Mouse (Mus musculus): Measurements from ENCODE around the gene Erp29. TPM values are rescaled to one million over a fixed set of nuclear protein-coding genes. Genes with fewer than 3 reads are reported as not detected.
"Not testable (repeated sequence)": the region's sequence is repeated elsewhere in the genome, so short reads cannot be mapped to it uniquely, and the experiment has no call there.

Gene Erp29
- polyA plus RNA-seq (2012; ENCODE audit: insufficient read depth, insufficient read length, missing spikeins): 37.8 and 38.4 TPM in 2 replicates

DNA sequence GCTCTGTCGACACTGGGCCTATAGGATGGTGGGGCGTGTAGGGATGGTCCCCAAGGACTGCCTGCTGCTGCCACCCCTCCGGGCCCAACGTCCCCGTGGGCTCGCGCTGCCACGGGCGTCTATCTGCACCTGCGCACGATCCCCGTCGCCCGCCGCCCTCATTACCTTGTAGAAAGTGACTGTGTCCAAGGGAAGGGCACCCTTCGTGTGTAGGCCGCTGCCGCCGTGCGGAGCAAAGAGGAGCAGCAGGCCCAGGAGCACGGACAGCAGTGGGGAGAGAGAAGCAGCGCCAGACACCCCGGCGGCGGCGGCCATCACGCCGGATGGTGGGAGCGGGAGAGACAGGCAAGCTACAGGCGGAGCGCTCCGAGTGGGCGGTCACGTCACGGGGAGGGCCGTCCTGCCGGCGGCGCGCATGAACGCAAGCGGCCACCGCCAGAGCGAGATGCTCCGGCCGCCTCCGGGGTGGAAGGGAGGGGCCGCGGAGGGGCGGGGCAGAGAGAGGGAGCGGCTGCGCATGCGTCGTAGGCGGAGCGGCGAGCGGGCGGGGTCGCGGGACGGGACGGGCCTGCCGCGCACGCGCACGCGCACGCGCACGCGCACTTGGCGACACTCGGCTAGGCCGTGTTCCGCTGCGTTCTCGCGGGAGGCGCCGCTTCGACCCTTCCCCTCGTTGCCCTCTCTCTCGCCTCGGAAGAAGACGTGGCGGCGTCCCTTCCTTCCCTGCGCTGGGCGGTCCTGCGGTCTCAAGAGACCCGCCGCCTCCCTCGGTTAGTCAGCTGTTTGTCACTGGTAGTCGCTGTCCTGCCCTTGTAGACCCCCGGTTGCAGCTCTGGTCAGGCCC lies at the start of gene Erp29:
TSS of gene Erp29 (minus strand) at position 481 of the 844 bp plus-strand sequence.
- Histone ChIP-seq H3K4me3 (ENCODE audit: insufficient read depth, low read depth, low read length) (peak within 1 kb of the TSS; percentile 85), H3K4me1 (ENCODE audit: control insufficient read depth, insufficient read depth, insufficient read length, low read length) (peaks cover 10% of the 10 kb centered on the region), H3K27ac (replicated peaks; ENCODE audit: low read depth, low read length) (peak within 1 kb of the TSS; percentile 99)

- not testable (repeated sequence) for H3K4me3 ChIP-seq (ENCODE audit: insufficient read depth, low read depth, low read length); H3K27ac ChIP-seq (replicated peaks; ENCODE audit: low read depth, low read length); H3K4me1 ChIP-seq (ENCODE audit: control insufficient read depth, insufficient read depth, insufficient read length, low read length)
Observed at GRCm38 (mm10) chr5:121501424-121501996, 49.2 kb upstream of the Erp29 start.

DNA sequence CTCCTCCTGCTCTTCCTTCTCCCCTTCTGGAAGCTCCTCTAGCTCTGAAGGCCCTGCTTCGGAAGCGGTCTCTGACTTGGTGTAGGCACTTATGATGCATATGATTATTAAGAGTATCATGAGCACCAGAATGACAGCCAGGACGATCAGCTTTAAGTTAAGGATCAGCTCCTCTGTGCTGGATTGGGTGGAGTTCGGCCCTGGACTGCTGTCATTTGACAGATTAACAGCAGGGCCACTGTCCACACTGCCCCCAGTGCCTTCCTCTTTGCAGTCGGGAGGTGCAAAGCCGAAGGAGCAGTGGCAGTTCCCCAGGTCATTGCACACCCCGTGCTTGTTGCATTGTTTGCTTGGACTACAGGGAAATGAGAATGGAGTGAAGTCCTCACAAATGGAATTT lies 48.4 kb upstream of the Erp29 start:
- no peak overlapping the region for H3K4me3 ChIP-seq (ENCODE audit: insufficient read depth, low read depth, low read length)
- no peak overlapping the region for H3K27ac ChIP-seq (replicated peaks; ENCODE audit: low read depth, low read length)
- H3K4me1 ChIP-seq (ENCODE audit: control insufficient read depth, insufficient read depth, insufficient read length, low read length): no peaks in the 10 kb centered on the region

GRCm38 (mm10) chr5:121493305-121493704 lies 41.0 kb upstream of the Erp29 start:
- Histone ChIP-seq H3K4me3 (ENCODE audit: insufficient read depth, low read depth, low read length) (no peak overlapping the region), H3K27ac (replicated peaks; ENCODE audit: low read depth, low read length) (no peak overlapping the region), H3K4me1 (ENCODE audit: control insufficient read depth, insufficient read depth, insufficient read length, low read length) (no peaks in the 10 kb centered on the region)

DNA sequence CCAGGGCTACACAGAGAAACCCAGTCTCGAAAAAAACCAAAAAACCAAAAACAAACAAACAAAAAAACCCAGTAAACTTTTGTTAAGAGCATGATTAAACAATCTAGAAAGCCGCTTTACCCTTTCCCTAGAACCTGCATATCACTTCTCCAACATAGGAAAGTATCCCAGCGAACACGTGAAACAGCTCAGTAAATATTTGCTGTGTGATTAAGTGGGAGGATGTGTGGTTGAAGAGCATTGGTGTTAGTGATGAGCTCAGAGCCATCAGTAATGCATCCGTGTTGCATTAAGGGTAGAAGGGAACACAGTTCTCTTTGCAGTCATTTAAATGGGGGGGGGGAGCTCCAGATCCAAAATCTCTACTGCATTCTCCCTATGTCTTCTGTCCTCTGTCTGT lies 32.5 kb upstream of the Erp29 start:
- Histone ChIP-seq H3K27ac (replicated peaks; ENCODE audit: low read depth, low read length) (no peak overlapping the region), H3K4me3 (ENCODE audit: insufficient read depth, low read depth, low read length) (no peak overlapping the region), H3K4me1 (ENCODE audit: control insufficient read depth, insufficient read depth, insufficient read length, low read length) (no peaks in the 10 kb centered on the region)

GRCm38 (mm10) chr5:121477680-121478079 lies 25.4 kb upstream of the Erp29 start:
- Histone ChIP-seq H3K4me3 (ENCODE audit: insufficient read depth, low read depth, low read length) (no peak overlapping the region), H3K27ac (replicated peaks; ENCODE audit: low read depth, low read length) (no peak overlapping the region), H3K4me1 (ENCODE audit: control insufficient read depth, insufficient read depth, insufficient read length, low read length) (no peaks in the 10 kb centered on the region)

DNA sequence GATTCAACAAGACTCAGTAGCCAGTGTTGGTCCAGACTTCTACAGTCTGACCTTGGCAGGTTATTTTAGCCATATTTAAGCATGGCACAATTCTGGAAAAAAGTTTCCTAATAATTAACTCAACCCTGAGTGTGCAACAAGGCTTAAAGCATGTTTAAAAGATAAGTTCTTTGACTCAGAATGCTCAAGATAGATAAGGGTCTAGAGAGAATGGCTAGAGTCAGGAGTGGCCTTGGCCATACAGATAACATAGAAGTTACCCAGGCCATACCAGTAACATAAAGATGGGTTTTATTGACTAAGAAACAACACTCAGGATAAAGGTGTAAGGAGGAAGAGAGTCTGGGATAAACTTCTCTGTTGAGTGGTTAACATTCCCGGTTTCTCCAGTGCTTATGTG lies 23.7 kb upstream of the Erp29 start:
- H3K27ac ChIP-seq (replicated peaks; ENCODE audit: low read depth, low read length): no peak overlapping the region
- H3K4me1 ChIP-seq (ENCODE audit: control insufficient read depth, insufficient read depth, insufficient read length, low read length): no peaks in the 10 kb centered on the region
- H3K4me3 ChIP-seq (ENCODE audit: insufficient read depth, low read depth, low read length): no peak overlapping the region

DNA sequence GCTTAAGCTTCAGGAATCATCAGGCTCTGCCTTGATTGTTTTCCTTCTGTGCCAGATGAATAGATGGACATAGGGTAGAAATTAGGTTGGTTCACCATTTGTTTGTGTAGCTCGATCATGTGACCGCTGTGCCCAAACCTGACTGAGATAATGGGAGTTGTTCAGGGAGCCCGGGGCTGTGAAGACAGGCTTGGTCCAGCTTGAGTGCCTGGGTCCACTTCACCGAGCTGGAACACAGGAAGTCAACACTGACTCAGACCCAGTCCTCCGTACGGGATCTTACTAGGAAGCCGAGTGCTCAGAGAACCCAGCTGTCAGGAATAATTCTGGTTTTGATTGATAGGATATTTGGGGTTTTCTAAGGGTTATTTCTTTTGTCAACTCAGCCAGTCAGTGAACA lies 22.3 kb upstream of the Erp29 start:
- H3K27ac ChIP-seq (replicated peaks; ENCODE audit: low read depth, low read length): no peak overlapping the region
- H3K4me3 ChIP-seq (ENCODE audit: insufficient read depth, low read depth, low read length): no peak overlapping the region
- no peaks in the 10 kb centered on the region for H3K4me1 ChIP-seq (ENCODE audit: control insufficient read depth, insufficient read depth, insufficient read length, low read length)

DNA sequence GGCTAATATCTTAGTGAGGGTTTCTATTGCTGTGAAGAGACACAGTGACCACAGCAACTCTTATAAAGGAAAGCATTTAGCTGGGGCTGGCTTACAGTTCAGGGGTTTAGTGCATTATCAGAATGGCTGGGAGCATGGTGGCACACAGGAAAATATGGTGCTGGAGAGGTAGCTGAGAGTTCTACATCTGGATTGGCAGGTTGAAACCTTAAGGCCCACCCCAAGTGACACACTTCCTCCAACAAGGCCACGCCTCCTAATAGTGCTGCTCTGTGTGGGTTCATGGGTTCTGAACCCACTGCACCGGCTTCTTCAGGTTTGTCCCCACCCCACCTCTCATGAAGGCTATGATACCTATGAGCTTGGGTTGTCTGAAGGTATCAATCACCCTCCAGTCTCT lies 20.1 kb upstream of the Erp29 start:
- H3K4me1 ChIP-seq (ENCODE audit: control insufficient read depth, insufficient read depth, insufficient read length, low read length): no peaks in the 10 kb centered on the region
- H3K4me3 ChIP-seq (ENCODE audit: insufficient read depth, low read depth, low read length): no peak overlapping the region
- no peak overlapping the region for H3K27ac ChIP-seq (replicated peaks; ENCODE audit: low read depth, low read length)

GRCm38 (mm10) chr5:121469566-121469965 lies 17.3 kb upstream of the Erp29 start:
- Histone ChIP-seq H3K4me1 (ENCODE audit: control insufficient read depth, insufficient read depth, insufficient read length, low read length) (no peaks in the 10 kb centered on the region), H3K4me3 (ENCODE audit: insufficient read depth, low read depth, low read length) (no peak overlapping the region), H3K27ac (replicated peaks; ENCODE audit: low read depth, low read length) (no peak overlapping the region)

DNA sequence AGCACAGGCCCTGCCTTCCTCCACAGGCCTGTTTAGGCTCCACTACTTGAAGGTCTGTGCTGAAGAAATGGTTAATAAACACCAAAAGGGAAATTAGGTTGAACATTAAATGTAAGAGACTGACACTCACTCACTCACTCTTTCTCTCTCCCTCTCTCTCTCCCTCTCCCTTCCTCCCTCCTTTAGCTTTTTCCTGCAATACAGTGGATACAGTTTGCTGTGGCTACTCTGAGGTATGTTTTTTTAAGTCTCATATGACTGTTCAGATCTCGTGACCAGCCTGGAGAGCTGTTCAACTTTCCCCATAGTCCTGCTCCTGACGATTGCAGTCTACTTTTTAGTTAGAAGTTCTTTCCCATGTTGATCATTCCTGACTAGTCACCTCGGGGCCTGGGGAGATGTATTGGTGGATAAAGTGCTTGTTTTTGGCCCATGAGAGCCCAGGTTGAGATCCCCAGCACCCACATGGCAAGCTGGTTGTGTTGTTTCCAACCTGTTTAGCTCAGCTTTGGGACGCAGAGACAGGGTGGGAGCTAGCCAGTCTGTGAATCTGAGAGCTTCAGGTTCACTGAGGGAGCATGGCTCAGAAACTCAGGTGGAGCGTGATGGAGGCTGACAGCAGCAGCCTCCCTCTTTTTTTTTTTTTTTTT lies 11.4 kb upstream of the Erp29 start:
- Histone ChIP-seq H3K4me1 (ENCODE audit: control insufficient read depth, insufficient read depth, insufficient read length, low read length) (no peaks in the 10 kb centered on the region), H3K27ac (replicated peaks; ENCODE audit: low read depth, low read length) (no peak overlapping the region), H3K4me3 (ENCODE audit: insufficient read depth, low read depth, low read length) (no peak overlapping the region)

DNA sequence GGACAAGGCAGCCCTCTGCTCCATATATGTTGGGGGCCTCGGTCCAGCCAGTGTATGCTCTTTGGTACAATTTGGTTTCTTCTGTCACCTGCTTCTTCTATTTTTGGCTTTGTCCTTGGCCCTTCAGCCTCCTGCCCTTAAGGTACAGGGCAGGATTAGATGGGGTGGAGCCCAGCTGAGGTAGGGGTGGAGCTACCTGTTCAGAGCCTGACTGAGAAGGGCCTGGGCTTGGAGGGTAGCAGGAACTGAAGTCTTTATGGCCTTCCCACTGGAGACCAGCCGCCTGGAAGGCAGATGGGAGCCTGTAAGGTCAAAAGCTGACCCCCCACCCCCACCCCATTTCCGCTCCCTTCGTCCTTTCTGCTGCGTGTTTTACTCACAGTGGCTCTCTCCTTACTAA lies 10.7 kb upstream of the Erp29 start:
- H3K4me1 ChIP-seq (ENCODE audit: control insufficient read depth, insufficient read depth, insufficient read length, low read length): no peaks in the 10 kb centered on the region
- H3K27ac ChIP-seq (replicated peaks; ENCODE audit: low read depth, low read length): no peak overlapping the region
- H3K4me3 ChIP-seq (ENCODE audit: insufficient read depth, low read depth, low read length): no peak overlapping the region

- no peak overlapping the region for H3K4me3 ChIP-seq (ENCODE audit: insufficient read depth, low read depth, low read length)
Observed at GRCm38 (mm10) chr5:121462171-121462502, 9.8 kb upstream of the Erp29 start.

GRCm38 (mm10) chr5:121461339-121462170 lies 9.2 kb upstream of the Erp29 start:
- Histone ChIP-seq H3K27ac (replicated peaks; ENCODE audit: low read depth, low read length) (no peak overlapping the region), H3K4me1 (ENCODE audit: control insufficient read depth, insufficient read depth, insufficient read length, low read length) (no peaks in the 10 kb centered on the region), H3K4me3 (ENCODE audit: insufficient read depth, low read depth, low read length) (no peak overlapping the region)

More at GRCm38 (mm10) chr5:121462171-121462502, 9.8 kb upstream of the Erp29 start:
- no peaks in the 10 kb centered on the region for H3K4me1 ChIP-seq (ENCODE audit: control insufficient read depth, insufficient read depth, insufficient read length, low read length)
- H3K27ac ChIP-seq (replicated peaks; ENCODE audit: low read depth, low read length): no peak overlapping the region

All from brown adipose tissue, adult 24 weeks (tissue).